Mouse (Mus musculus): ENCODE data around the gene Erv3. TPM values are rescaled to one million over a fixed set of nuclear protein-coding genes. Genes with fewer than 3 reads are reported as not detected.

The Erv3 gene
- total RNA-seq, 2 experiments from 2014 or later, result 0.23 TPM; not detected in 1

GRCm38 (mm10) chr2:131868983-131869382 is 9.4 kb upstream of the Erv3 start:
- no peak for DNase-seq (ENCODE audit: low spot score in 2 of 2)
- intact Hi-C loops (cut with DNase I), result no loop called here

GRCm38 (mm10) chr2:131866676-131867075 is 7.1 kb upstream of the Erv3 start:
- intact Hi-C loops (cut with DNase I), result no loop called here

GRCm38 (mm10) chr2:131864262-131864796 is 4.8 kb upstream of the Erv3 start:
- no peak for DNase-seq (ENCODE audit: low spot score in 2 of 2)
- intact Hi-C loops (cut with DNase I), result no loop called here

More at GRCm38 (mm10) chr2:131866676-131867075, 7.1 kb upstream of the Erv3 start:
- DNase-seq (ENCODE audit: low spot score in 2 of 2), result no peak

GRCm38 (mm10) chr2:131863472-131863871 is 3.9 kb upstream of the Erv3 start:
- DNase-seq (ENCODE audit: low spot score in 2 of 2), result peak; percentile 33 to 74
- intact Hi-C loops (cut with DNase I), result no loop called here

GRCm38 (mm10) chr2:131862617-131863275 is 3.2 kb upstream of the Erv3 start:
- intact Hi-C loops (cut with DNase I), result no loop called here
- no peak for DNase-seq (ENCODE audit: low spot score in 2 of 2)

GRCm38 (mm10) chr2:131857838-131858237 is 1.7 kb downstream of the Erv3 start:
- intact Hi-C loops (cut with DNase I), result no loop called here
- DNase-seq (ENCODE audit: low spot score in 2 of 2), result no peak

- intact Hi-C loops (cut with DNase I), result loop anchor here (5.0 kb wide), 1 partner anchor 49 kb away; no protein-coding TSS in a partner anchor
- no peak for DNase-seq (ENCODE audit: low spot score in 2 of 2)
Observed at GRCm38 (mm10) chr2:131853719-131854118, 5.8 kb downstream of the Erv3 start.

- intact Hi-C loops (cut with DNase I), result loop anchor here (5.0 kb wide), 1 partner anchor 51 kb away; no protein-coding TSS in a partner anchor
- DNase-seq (ENCODE audit: low spot score in 2 of 2), result peak; percentile 23 to 85
Observed at GRCm38 (mm10) chr2:131851333-131852092, 8.0 kb downstream of the Erv3 start.

GRCm38 (mm10) chr2:131850047-131850446 is 9.5 kb downstream of the Erv3 start:
- intact Hi-C loops (cut with DNase I), result loop anchor here (5.0 kb wide), 1 partner anchor 52 kb away; no protein-coding TSS in a partner anchor
- no peak for DNase-seq (ENCODE audit: low spot score in 2 of 2)

GRCm38 (mm10) chr2:131847501-131848359 is 11.8 kb downstream of the Erv3 start:
- DNase-seq (ENCODE audit: low spot score in 2 of 2), result peak; percentile 76 to 82

GRCm38 (mm10) chr2:131846811-131847210 is 12.7 kb downstream of the Erv3 start:
- intact Hi-C loops (cut with DNase I), result loop anchor here (5.0 kb wide), 1 partner anchor 65 kb away; no protein-coding TSS in a partner anchor
- no peak for DNase-seq (ENCODE audit: low spot score in 2 of 2)

More at GRCm38 (mm10) chr2:131847501-131848359, 11.8 kb downstream of the Erv3 start:
- intact Hi-C loops (cut with DNase I), result loop anchor here (5.0 kb wide), 1 partner anchor 65 kb away; no protein-coding TSS in a partner anchor

- intact Hi-C loops (cut with DNase I), result loop anchor here (5.0 kb wide), 1 partner anchor 66 kb away; no protein-coding TSS in a partner anchor
Observed at GRCm38 (mm10) chr2:131846132-131846710, 13.3 kb downstream of the Erv3 start.

GRCm38 (mm10) chr2:131845671-131846070 is 13.9 kb downstream of the Erv3 start:
- intact Hi-C loops (cut with DNase I), result loop anchor here (5.0 kb wide), 1 partner anchor 67 kb away; no protein-coding TSS in a partner anchor
- DNase-seq (ENCODE audit: low spot score in 2 of 2), result no peak

More at GRCm38 (mm10) chr2:131846132-131846710, 13.3 kb downstream of the Erv3 start:
- DNase-seq (ENCODE audit: low spot score in 2 of 2), result no peak

- intact Hi-C loops (cut with DNase I), result no loop called here
- no peak for DNase-seq (ENCODE audit: low spot score in 2 of 2)
Observed at GRCm38 (mm10) chr2:131842568-131842967, 17.0 kb downstream of the Erv3 start.

GRCm38 (mm10) chr2:131841321-131841693 is 18.2 kb downstream of the Erv3 start:
- DNase-seq (ENCODE audit: low spot score in 2 of 2), result no peak

GRCm38 (mm10) chr2:131840611-131841320 is 18.8 kb downstream of the Erv3 start:
- intact Hi-C loops (cut with DNase I), result no loop called here
- DNase-seq (ENCODE audit: low spot score in 2 of 2), result peak; percentile 34 to 60

More at GRCm38 (mm10) chr2:131841321-131841693, 18.2 kb downstream of the Erv3 start:
- intact Hi-C loops (cut with DNase I), result no loop called here

- DNase-seq (ENCODE audit: low spot score in 2 of 2), result no peak
- intact Hi-C loops (cut with DNase I), result no loop called here
Observed at GRCm38 (mm10) chr2:131834296-131834695, 25.3 kb downstream of the Erv3 start.

GRCm38 (mm10) chr2:131831861-131832260 is 27.7 kb downstream of the Erv3 start:
- DNase-seq (ENCODE audit: low spot score in 2 of 2), result no peak
- intact Hi-C loops (cut with DNase I), result no loop called here
